Mouse (Mus musculus): ENCODE results near the gene Mdh2. TPM values are rescaled to one million over a fixed set of nuclear protein-coding genes. Genes with fewer than 3 reads are reported as not detected.

Gene Mdh2
- polyA plus RNA-seq, 1 experiment, result 200 TPM

DNA sequence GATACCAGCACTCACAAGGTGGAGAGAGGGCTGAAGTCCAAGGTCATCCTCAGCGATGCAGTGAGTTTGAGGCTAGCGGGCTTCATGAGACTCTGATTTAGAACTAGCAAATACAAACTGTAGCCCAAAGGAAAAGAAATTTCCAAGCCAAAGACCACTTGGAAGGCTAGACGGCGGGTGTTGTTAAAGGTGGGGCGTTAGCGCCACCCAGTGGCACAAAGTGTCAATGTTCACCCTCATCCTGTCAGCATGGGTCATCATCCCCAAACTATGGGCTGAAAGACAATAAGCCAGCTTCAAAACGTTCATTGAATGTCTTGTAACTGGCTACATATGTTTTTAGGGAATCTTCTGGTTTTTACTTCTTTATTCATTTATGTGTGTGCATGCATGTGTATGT, 14.8 kb upstream of the Mdh2 start:
- Histone ChIP-seq H3K27ac (ENCODE audit: insufficient read depth, low read length) (no peak overlapping the region), H3K36me3 (ENCODE audit: control insufficient read depth, insufficient read depth, low read length) (no peaks in the 10 kb centered on the region), H3K4me1 (ENCODE audit: control insufficient read depth, insufficient read depth, insufficient read length) (no peaks in the 10 kb centered on the region), H3K4me3 (ENCODE audit: extremely low read depth, insufficient read depth, insufficient read length) (no peak overlapping the region), H3K27me3 (ENCODE audit: control insufficient read depth, insufficient read depth, low read length) (no peaks in the 10 kb centered on the region)
- DNase-seq (ENCODE audit: low read depth in 1 of 2, low spot score in 2 of 2), result peak; percentile 28 to 49
- TF ChIP-seq POLR2A (IDR thresholded peaks at IDR 0.05; ENCODE audit: low read depth, low read length) (no peak), CTCF (IDR thresholded peaks at IDR 0.05; ENCODE audit: extremely low read depth, insufficient read depth, insufficient read length, insufficient replicate concordance) (peak; percentile 89; the same call in 1 of the 2 replicates)
- WGBS, result 6% methylated on average over 7 of the region's 7 CpGs

DNA sequence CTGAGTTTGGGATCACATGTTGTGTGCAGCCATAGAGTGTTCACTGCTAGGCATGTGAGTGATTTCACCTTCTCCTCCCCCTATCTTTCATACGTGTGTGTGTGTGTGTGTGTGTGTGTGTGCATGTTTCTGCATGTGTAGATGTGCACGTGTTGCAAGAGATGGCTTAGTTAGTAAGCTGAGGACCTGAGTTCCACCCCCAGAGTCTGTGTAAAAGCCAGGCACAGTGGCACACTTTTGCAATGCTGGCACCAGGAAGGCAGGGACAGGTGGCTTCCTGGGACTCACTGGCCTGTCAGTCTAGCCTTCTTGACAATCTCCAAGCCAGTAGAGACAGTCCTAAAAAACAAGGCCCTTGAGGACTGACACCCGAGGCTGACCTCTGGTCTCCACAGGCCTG, 13.3 kb upstream of the Mdh2 start:
- WGBS, result 78% methylated on average over 3 of the region's 3 CpGs

DNA sequence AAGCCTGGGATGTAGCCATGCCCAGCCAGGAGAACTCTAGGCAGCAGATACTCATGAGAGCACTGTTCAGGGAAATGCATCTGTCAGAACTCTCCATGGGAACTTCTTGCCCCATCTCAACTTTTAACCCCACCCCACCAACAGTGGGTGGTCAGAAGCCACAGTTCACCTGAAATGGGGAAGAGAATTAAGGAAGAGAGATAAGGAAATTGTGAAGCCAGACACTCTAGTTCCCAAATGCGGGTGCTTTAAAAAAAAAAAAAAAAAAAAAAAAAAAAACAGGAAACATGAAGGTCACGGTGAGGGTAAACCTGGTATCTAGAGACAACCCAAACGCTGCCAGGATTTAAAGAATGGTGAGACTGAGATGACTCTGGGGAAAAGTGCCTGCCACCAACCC, 5.8 kb upstream of the Mdh2 start:
- DNase-seq (ENCODE audit: low read depth in 1 of 2, low spot score in 2 of 2), result no peak
- Histone ChIP-seq H3K4me1 (ENCODE audit: control insufficient read depth, insufficient read depth, insufficient read length) (peaks cover 1% of the 10 kb centered on the region; the same call in 1 of the 2 replicates), H3K36me3 (ENCODE audit: control insufficient read depth, insufficient read depth, low read length) (no peaks in the 10 kb centered on the region), H3K4me3 (ENCODE audit: extremely low read depth, insufficient read depth, insufficient read length) (no peak overlapping the region), H3K27ac (ENCODE audit: insufficient read depth, low read length) (no peak overlapping the region), H3K27me3 (ENCODE audit: control insufficient read depth, insufficient read depth, low read length) (no peaks in the 10 kb centered on the region)
- TF ChIP-seq CTCF (IDR thresholded peaks at IDR 0.05; ENCODE audit: extremely low read depth, insufficient read depth, insufficient read length, insufficient replicate concordance) (no peak), POLR2A (IDR thresholded peaks at IDR 0.05; ENCODE audit: low read depth, low read length) (no peak)
- 0% methylated on average over 3 of the region's 3 CpGs for WGBS

More for the DNA sequence above, 13.3 kb upstream of the Mdh2 start:
- Histone ChIP-seq H3K4me3 (ENCODE audit: extremely low read depth, insufficient read depth, insufficient read length) (no peak overlapping the region), H3K27ac (ENCODE audit: insufficient read depth, low read length) (no peak overlapping the region), H3K27me3 (ENCODE audit: control insufficient read depth, insufficient read depth, low read length) (no peaks in the 10 kb centered on the region), H3K4me1 (ENCODE audit: control insufficient read depth, insufficient read depth, insufficient read length) (no peaks in the 10 kb centered on the region), H3K36me3 (ENCODE audit: control insufficient read depth, insufficient read depth, low read length) (no peaks in the 10 kb centered on the region)
- TF ChIP-seq POLR2A (IDR thresholded peaks at IDR 0.05; ENCODE audit: low read depth, low read length) (no peak), CTCF (IDR thresholded peaks at IDR 0.05; ENCODE audit: extremely low read depth, insufficient read depth, insufficient read length, insufficient replicate concordance) (no peak)
- DNase-seq (ENCODE audit: low read depth in 1 of 2, low spot score in 2 of 2), result no peak

DNA sequence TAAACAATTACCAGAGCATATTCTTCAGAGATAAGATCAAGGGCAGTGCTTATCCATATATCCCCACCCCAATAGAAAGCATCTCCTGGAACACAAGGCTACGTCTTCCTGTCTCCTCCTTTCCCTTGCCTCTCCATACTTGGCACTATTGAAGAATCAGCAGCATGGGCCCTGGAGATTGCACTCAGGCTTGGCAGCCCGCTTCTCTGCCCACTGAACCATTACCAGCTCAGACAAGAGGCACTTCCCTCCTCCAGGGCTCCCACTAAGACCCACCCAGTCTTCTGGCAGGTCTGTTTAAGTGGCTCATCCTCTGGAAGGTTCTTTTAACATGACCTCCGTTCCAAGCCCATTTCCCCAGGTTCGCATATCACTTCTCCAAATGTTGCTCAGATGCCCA, 1.7 kb upstream of the Mdh2 start:
- no peaks in the 10 kb centered on the region for H3K27me3 ChIP-seq (ENCODE audit: control insufficient read depth, insufficient read depth, low read length)
- WGBS, result 79% methylated on average over 4 of the region's 4 CpGs
- no peak for TF ChIP-seq CTCF (IDR thresholded peaks at IDR 0.05; ENCODE audit: extremely low read depth, insufficient read depth, insufficient read length, insufficient replicate concordance)
- TF ChIP-seq POLR2A (IDR thresholded peaks at IDR 0.05; ENCODE audit: low read depth, low read length), result no peak
- H3K4me3 ChIP-seq (ENCODE audit: extremely low read depth, insufficient read depth, insufficient read length), result no peak overlapping the region
- no peaks in the 10 kb centered on the region for H3K36me3 ChIP-seq (ENCODE audit: control insufficient read depth, insufficient read depth, low read length)
- DNase-seq (ENCODE audit: low read depth in 1 of 2, low spot score in 2 of 2), result no peak
- H3K27ac ChIP-seq (ENCODE audit: insufficient read depth, low read length), result no peak overlapping the region
- peaks cover 9% of the 10 kb centered on the region; the same call in 1 of the 2 replicates for H3K4me1 ChIP-seq (ENCODE audit: control insufficient read depth, insufficient read depth, insufficient read length)

DNA sequence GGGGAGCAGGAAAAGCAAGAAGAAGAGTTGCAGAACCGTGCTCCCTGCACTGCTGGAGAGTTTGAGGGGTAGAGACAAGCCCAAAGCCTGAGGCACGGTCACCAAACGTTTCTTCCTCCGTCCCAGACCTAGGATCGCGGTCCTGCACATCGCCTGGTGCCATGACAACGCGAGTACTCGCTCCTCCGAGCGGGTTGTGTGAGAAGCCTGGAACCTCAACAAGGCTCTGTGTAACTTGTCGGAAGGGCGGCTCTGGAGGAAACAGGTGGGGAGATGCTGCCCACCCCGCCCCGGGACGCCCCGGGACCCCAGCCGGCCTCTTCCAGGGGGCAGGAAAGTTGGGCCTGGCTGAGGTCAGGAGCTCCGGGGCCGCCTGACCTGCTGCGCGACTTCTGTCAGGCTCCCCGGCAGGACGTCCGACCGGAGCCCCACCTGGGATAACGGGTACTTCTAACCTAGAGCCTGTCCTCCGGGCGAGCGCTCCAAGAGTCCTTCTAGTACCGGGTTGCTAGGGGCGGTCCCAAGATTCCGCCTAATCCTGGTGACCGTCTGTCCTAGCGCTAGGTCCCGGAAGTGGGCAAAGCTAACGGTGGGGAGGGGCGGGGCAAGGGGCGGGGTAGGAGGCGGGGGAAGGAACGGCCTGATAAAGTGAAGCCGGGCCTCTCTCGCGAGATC, 347 bp upstream of the Mdh2 start, which contains the start of gene Styxl1:
Gene Styxl1, minus strand, starts transcription at position 590 of the 675 bp plus-strand sequence.
- no peaks in the 10 kb centered on the region for H3K27me3 ChIP-seq (ENCODE audit: control insufficient read depth, insufficient read depth, low read length)
- H3K4me3 ChIP-seq (ENCODE audit: extremely low read depth, insufficient read depth, insufficient read length), result peak within 1 kb of the TSS; percentile 94
- TF ChIP-seq POLR2A (IDR thresholded peaks at IDR 0.05; ENCODE audit: low read depth, low read length) (peak; percentile 15; the same call in 1 of the 2 replicates), CTCF (IDR thresholded peaks at IDR 0.05; ENCODE audit: extremely low read depth, insufficient read depth, insufficient read length, insufficient replicate concordance) (no peak)
- DNase-seq (ENCODE audit: low read depth in 1 of 2, low spot score in 2 of 2), result peak in 1 of 2 experiments; percentile 2
- H3K4me1 ChIP-seq (ENCODE audit: control insufficient read depth, insufficient read depth, insufficient read length), result peaks cover 9% of the 10 kb centered on the region; the same call in 1 of the 2 replicates
- peak within 1 kb of the TSS; percentile 93 for H3K27ac ChIP-seq (ENCODE audit: insufficient read depth, low read length)
- no peaks in the 10 kb centered on the region for H3K36me3 ChIP-seq (ENCODE audit: control insufficient read depth, insufficient read depth, low read length)
- WGBS, result 1% methylated on average over 45 of the region's 45 CpGs

DNA sequence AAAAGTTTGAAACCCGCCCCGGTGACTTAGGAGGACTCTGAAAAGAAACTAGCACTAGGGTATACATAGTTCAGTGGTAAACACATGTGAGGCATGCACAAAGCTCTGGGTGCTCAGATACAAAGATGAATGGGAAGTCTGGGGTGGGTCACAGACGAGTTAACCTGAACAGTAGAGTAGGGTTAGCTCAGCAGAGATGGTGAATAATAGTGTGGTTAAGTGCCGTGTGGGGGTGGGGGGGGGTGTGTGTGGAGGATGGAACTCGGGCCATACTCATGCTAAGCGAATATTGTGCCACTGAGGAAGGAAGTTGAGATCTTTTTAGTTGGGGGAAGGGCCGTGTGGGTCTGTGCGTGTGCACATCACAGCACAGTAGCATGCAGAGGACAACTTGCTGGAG, 2.1 kb downstream of the Mdh2 start:
- TF ChIP-seq POLR2A (IDR thresholded peaks at IDR 0.05; ENCODE audit: low read depth, low read length) (no peak), CTCF (IDR thresholded peaks at IDR 0.05; ENCODE audit: extremely low read depth, insufficient read depth, insufficient read length, insufficient replicate concordance) (no peak)
- no peak overlapping the region for H3K27ac ChIP-seq (ENCODE audit: insufficient read depth, low read length)

DNA sequence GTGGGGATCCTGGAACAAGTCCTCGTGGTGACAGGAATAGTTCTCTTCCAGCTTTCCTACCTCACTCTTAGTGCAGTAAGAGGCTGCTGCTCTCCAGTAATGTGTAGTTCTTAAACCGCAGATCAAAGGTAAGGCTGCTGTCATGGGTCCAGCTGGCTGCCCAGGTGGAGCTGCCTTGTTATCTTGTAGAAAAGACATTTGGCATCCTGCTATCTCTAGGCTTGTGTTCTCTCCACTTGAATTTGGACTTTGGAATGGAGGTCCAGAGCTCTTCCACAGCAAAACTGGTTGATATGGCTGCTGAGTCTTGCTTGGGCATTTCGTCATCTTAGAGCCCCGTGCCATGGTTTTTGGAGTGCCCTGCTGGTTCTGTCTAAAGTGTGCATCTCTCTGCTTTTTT, 4.6 kb downstream of the Mdh2 start:
- TF ChIP-seq POLR2A (IDR thresholded peaks at IDR 0.05; ENCODE audit: low read depth, low read length) (no peak), CTCF (IDR thresholded peaks at IDR 0.05; ENCODE audit: extremely low read depth, insufficient read depth, insufficient read length, insufficient replicate concordance) (no peak)
- 96% methylated on average over 4 of the region's 4 CpGs for WGBS
- Histone ChIP-seq H3K27ac (ENCODE audit: insufficient read depth, low read length) (no peak overlapping the region), H3K4me1 (ENCODE audit: control insufficient read depth, insufficient read depth, insufficient read length) (peaks cover 5% of the 10 kb centered on the region; the same call in 1 of the 2 replicates), H3K27me3 (ENCODE audit: control insufficient read depth, insufficient read depth, low read length) (no peaks in the 10 kb centered on the region), H3K36me3 (ENCODE audit: control insufficient read depth, insufficient read depth, low read length) (peaks cover 40% of the 10 kb centered on the region), H3K4me3 (ENCODE audit: extremely low read depth, insufficient read depth, insufficient read length) (no peak overlapping the region)
- DNase-seq (ENCODE audit: low read depth in 1 of 2, low spot score in 2 of 2), result no peak

More for the DNA sequence above, 2.1 kb downstream of the Mdh2 start:
- H3K4me1 ChIP-seq (ENCODE audit: control insufficient read depth, insufficient read depth, insufficient read length), result peaks cover 9% of the 10 kb centered on the region; the same call in 1 of the 2 replicates
- 28% methylated on average over 8 of the region's 8 CpGs for WGBS
- H3K36me3 ChIP-seq (ENCODE audit: control insufficient read depth, insufficient read depth, low read length), result peaks cover 19% of the 10 kb centered on the region
- no peak for DNase-seq (ENCODE audit: low read depth in 1 of 2, low spot score in 2 of 2)
- H3K4me3 ChIP-seq (ENCODE audit: extremely low read depth, insufficient read depth, insufficient read length), result no peak overlapping the region
- H3K27me3 ChIP-seq (ENCODE audit: control insufficient read depth, insufficient read depth, low read length), result no peaks in the 10 kb centered on the region
